Mouse (Mus musculus): ENCODE results near the gene Vwa2. TPM values are rescaled to one million over a fixed set of nuclear protein-coding genes. Genes with fewer than 3 reads are reported as not detected.

Gene Vwa2
- 0.63 and 0.73 TPM in 2 replicates for polyA plus RNA-seq (2014; fragmentation: Nextera tagmentation; extraction: Ambion mirVana)

DNA sequence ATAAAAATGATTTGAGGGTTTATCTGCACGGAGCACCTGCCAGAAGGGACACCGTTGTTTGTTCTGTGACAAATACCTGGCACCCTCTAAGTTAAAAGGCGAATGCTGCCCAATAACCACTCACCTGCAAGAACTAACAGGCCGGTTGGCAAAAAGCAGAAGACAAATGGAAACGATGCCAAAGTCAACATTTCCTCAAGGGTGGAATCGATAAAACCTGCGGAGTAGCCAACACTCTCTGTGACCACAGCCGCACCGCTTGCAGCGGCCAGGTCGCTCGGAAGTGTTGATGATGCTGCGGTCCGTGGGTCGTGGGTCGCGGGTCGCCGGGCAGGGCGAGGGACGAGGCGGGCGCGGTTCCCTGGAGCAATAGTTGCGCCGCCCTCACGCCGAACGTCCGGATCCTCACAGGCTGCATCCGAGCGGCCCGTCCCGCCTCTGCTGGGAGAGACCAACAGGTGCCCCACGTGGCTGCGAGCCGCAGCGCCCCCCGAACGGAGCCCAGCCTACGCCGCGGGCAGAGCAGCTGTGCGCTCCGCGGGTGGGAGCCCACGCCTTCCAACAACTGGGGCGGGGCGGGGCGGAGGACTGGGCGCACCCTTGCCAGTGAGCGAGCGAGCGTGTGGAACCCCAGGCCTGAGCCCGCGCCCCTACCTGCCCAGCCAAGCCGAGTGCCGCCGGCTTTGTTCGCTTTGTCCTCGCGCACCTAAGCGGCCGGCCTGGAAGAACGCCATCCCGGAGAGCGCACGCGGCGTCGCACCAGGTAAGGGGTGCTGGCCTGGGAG is at the start of gene Vwa2:
Vwa2 (plus strand) TSS at position 434 of the 785 bp plus-strand sequence.
- no peaks in the 10 kb centered on the region; the same call in 1 of the 2 replicates for H3K4me1 ChIP-seq (replicated peaks; ENCODE audit: control insufficient read depth, insufficient read depth, low read length)

DNA sequence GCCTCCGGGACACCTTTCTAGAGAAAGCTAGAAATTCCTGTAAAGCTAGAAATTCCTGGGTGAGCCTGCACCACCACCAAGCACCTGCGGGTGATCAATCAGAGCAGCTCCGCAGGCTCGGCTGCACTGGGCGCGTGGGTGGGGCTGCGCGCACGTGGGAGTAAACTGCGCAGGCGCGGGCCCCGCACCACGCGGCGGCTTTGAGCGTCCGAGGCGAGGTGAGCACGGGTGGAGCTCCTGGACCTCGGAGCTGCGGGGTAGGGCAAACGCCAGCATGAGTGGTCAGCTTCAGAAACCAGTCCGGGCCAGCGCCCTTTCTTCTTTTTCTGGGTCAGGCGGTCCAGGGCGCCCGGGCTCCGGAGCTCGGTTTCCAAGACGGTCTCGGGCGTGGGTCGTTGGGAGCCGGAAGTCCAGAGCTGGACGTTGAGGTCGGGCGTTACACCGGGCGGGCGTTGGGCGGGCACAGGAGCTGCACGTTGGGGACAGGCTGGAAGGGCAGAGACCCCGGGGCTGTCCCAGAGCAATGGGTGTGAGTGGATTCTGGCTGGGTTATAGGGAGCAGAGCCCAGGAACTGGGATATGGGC is 47.9 kb upstream of the Vwa2 start, which contains the start of gene Tdrd1:
Tdrd1 (plus strand) TSS at position 163 of the 585 bp plus-strand sequence.
- DNase-seq (ENCODE audit: low spot score) = peak; percentile 28
- Histone ChIP-seq H3K4me1 (replicated peaks; ENCODE audit: control insufficient read depth, insufficient read depth, low read length) (no peaks in the 10 kb centered on the region), H3K4me2 (replicated peaks; ENCODE audit: low read depth, low read length) (no peak within 1 kb of the TSS), H3K9ac (ENCODE audit: low read depth, low read length) (no peak within 1 kb of the TSS), H3K27me3 (ENCODE audit: control insufficient read depth, insufficient read depth, low read length) (no peaks in the 10 kb centered on the region), H3K9me3 (ENCODE audit: control insufficient read depth, low read length) (no peaks in the 10 kb centered on the region), H3K4me3 (ENCODE audit: low read depth, low read length) (no peak within 1 kb of the TSS), H3K36me3 (ENCODE audit: control insufficient read depth, insufficient read depth, low read length) (no peaks in the 10 kb centered on the region), H3K27ac (ENCODE audit: low read depth, low read length) (no peak within 1 kb of the TSS)
- no peak for ATAC-seq (ENCODE audit: low FRiP score)
- 63% methylated on average over 44 of the region's 44 CpGs for WGBS

More for the DNA sequence above, at the start of gene Vwa2:
- Histone ChIP-seq H3K27ac (ENCODE audit: low read depth, low read length) (no peak within 1 kb of the TSS), H3K9me3 (ENCODE audit: control insufficient read depth, low read length) (no peaks in the 10 kb centered on the region), H3K4me3 (ENCODE audit: low read depth, low read length) (peak within 1 kb of the TSS; percentile 52), H3K9ac (ENCODE audit: low read depth, low read length) (peak within 1 kb of the TSS; percentile 48), H3K4me2 (replicated peaks; ENCODE audit: low read depth, low read length) (peak within 1 kb of the TSS; percentile 99), H3K27me3 (ENCODE audit: control insufficient read depth, insufficient read depth, low read length) (peaks cover 40% of the 10 kb centered on the region), H3K36me3 (ENCODE audit: control insufficient read depth, insufficient read depth, low read length) (no peaks in the 10 kb centered on the region)
- WGBS = 3% methylated on average over 67 of the region's 71 CpGs
- ATAC-seq (ENCODE audit: low FRiP score) (0 out of 2 replicates have a peak, but pooled peaks have one; percentile 45), DNase-seq (ENCODE audit: low spot score) (peak; percentile 60)

DNA sequence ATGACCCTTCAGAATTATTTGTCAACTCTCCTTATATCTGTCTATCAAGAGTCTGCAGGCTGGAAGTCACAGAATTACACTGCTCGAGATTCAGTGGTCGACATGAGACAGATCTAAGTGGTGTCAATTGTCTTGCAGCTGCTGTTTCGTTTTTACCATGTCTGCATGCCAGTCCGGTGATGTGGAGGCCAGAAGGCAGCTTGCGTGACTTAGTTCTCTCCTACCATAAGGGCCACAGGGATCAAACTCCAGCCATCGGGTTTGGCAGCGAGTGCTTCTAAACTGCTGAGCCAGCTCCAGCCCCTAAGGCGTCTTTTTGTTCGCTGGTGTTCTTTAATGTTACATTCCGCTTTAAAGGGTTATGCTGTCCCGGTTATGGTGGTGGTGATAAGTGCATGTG is 45.7 kb upstream of the Vwa2 start:
- DNase-seq (ENCODE audit: low spot score) (no peak), ATAC-seq (ENCODE audit: low FRiP score) (no peak)
- no peaks in the 10 kb centered on the region for H3K36me3 ChIP-seq (ENCODE audit: control insufficient read depth, insufficient read depth, low read length)
- H3K4me3 ChIP-seq (ENCODE audit: low read depth, low read length) = no peak overlapping the region
- H3K4me1 ChIP-seq (replicated peaks; ENCODE audit: control insufficient read depth, insufficient read depth, low read length) = no peaks in the 10 kb centered on the region
- H3K9me3 ChIP-seq (ENCODE audit: control insufficient read depth, low read length) = no peaks in the 10 kb centered on the region
- WGBS = 86% methylated on average over 11 of the region's 11 CpGs
- no peaks in the 10 kb centered on the region for H3K27me3 ChIP-seq (ENCODE audit: control insufficient read depth, insufficient read depth, low read length)
- no peak overlapping the region for H3K27ac ChIP-seq (ENCODE audit: low read depth, low read length)
- no peak overlapping the region for H3K4me2 ChIP-seq (replicated peaks; ENCODE audit: low read depth, low read length)
- no peak overlapping the region for H3K9ac ChIP-seq (ENCODE audit: low read depth, low read length)

DNA sequence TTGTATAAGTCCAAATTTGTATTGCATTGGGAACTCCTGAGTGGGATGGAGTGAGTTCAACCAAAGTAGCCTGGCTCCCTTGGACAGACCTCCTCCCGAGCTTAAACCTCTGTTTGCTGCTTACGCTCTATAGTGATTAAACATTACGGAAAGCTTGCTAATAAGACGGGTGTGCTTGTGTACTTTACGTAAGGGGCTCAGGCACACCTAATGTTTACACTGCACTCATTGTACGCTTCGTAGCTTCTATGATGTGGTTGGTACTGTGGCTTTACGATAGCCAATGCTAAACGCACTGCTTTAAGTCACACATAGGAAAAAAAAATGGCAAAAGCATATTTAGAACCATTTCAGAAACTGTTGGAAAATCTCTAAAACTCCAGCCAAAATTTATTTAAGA is 44.8 kb upstream of the Vwa2 start:
- H3K36me3 ChIP-seq (ENCODE audit: control insufficient read depth, insufficient read depth, low read length) = no peaks in the 10 kb centered on the region
- no peaks in the 10 kb centered on the region for H3K27me3 ChIP-seq (ENCODE audit: control insufficient read depth, insufficient read depth, low read length)
- no peak overlapping the region for H3K4me3 ChIP-seq (ENCODE audit: low read depth, low read length)
- H3K9ac ChIP-seq (ENCODE audit: low read depth, low read length) = no peak overlapping the region
- WGBS = 95% methylated on average over 9 of the region's 9 CpGs
- no peak overlapping the region for H3K27ac ChIP-seq (ENCODE audit: low read depth, low read length)
- no peaks in the 10 kb centered on the region for H3K4me1 ChIP-seq (replicated peaks; ENCODE audit: control insufficient read depth, insufficient read depth, low read length)
- no peak for DNase-seq (ENCODE audit: low spot score)
- H3K4me2 ChIP-seq (replicated peaks; ENCODE audit: low read depth, low read length) = no peak overlapping the region
- no peak for ATAC-seq (ENCODE audit: low FRiP score)
- H3K9me3 ChIP-seq (ENCODE audit: control insufficient read depth, low read length) = no peaks in the 10 kb centered on the region

DNA sequence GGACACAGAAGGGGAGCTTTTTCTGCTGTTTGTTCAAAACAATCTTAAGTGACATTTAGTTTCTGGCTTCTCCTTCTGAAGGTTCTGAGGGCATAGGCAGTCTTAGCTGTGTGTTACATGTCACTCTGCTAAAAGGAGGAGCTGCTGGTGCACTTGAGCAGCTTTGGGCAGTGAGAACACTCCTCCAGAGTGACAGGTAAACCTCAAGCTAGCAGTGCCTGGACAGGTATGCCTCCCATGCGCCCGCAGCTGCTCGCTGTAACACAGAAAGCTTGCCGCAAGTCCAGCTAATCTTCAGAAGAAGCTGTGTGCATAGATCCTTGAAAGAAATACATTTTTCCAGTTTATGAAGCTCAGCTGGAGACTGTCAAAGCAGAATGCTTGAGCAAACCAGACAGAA is 43.9 kb upstream of the Vwa2 start:
- H3K9ac ChIP-seq (ENCODE audit: low read depth, low read length) = no peak overlapping the region
- H3K4me3 ChIP-seq (ENCODE audit: low read depth, low read length) = no peak overlapping the region
- no peaks in the 10 kb centered on the region for H3K36me3 ChIP-seq (ENCODE audit: control insufficient read depth, insufficient read depth, low read length)
- 96% methylated on average over 4 of the region's 4 CpGs for WGBS
- no peaks in the 10 kb centered on the region for H3K4me1 ChIP-seq (replicated peaks; ENCODE audit: control insufficient read depth, insufficient read depth, low read length)
- H3K4me2 ChIP-seq (replicated peaks; ENCODE audit: low read depth, low read length) = no peak overlapping the region
- DNase-seq (ENCODE audit: low spot score) (no peak), ATAC-seq (ENCODE audit: low FRiP score) (no peak)
- H3K9me3 ChIP-seq (ENCODE audit: control insufficient read depth, low read length) = no peaks in the 10 kb centered on the region
- H3K27ac ChIP-seq (ENCODE audit: low read depth, low read length) = no peak overlapping the region
- no peaks in the 10 kb centered on the region for H3K27me3 ChIP-seq (ENCODE audit: control insufficient read depth, insufficient read depth, low read length)

DNA sequence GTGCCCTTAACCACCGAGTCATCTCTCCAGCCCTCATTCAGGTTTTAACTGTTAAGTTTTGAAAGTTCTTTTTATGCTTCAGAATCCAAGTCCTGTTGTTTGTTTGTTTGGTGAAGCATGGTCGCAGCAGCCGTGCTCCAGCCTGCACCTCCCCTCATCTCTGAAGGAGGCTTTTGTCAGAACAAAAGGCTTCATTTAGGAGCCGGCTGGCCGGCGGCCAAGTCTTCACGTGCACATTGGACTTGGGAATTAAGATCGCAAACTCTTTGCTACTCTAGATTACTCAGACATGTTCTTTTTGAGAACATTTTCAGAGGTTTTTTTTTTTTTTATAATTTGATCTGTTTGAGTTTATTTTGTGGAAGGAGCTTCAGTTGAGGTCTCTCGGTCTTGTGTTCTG is 38.7 kb upstream of the Vwa2 start:
- Histone ChIP-seq H3K4me2 (replicated peaks; ENCODE audit: low read depth, low read length) (no peak overlapping the region), H3K9ac (ENCODE audit: low read depth, low read length) (no peak overlapping the region), H3K27me3 (ENCODE audit: control insufficient read depth, insufficient read depth, low read length) (no peaks in the 10 kb centered on the region), H3K4me3 (ENCODE audit: low read depth, low read length) (no peak overlapping the region), H3K36me3 (ENCODE audit: control insufficient read depth, insufficient read depth, low read length) (no peaks in the 10 kb centered on the region), H3K4me1 (replicated peaks; ENCODE audit: control insufficient read depth, insufficient read depth, low read length) (no peaks in the 10 kb centered on the region), H3K27ac (ENCODE audit: low read depth, low read length) (no peak overlapping the region), H3K9me3 (ENCODE audit: control insufficient read depth, low read length) (no peaks in the 10 kb centered on the region)
- DNase-seq (ENCODE audit: low spot score) (peak; percentile 55), ATAC-seq (ENCODE audit: low FRiP score) (no peak)
- WGBS = 53% methylated on average over 9 of the region's 9 CpGs

DNA sequence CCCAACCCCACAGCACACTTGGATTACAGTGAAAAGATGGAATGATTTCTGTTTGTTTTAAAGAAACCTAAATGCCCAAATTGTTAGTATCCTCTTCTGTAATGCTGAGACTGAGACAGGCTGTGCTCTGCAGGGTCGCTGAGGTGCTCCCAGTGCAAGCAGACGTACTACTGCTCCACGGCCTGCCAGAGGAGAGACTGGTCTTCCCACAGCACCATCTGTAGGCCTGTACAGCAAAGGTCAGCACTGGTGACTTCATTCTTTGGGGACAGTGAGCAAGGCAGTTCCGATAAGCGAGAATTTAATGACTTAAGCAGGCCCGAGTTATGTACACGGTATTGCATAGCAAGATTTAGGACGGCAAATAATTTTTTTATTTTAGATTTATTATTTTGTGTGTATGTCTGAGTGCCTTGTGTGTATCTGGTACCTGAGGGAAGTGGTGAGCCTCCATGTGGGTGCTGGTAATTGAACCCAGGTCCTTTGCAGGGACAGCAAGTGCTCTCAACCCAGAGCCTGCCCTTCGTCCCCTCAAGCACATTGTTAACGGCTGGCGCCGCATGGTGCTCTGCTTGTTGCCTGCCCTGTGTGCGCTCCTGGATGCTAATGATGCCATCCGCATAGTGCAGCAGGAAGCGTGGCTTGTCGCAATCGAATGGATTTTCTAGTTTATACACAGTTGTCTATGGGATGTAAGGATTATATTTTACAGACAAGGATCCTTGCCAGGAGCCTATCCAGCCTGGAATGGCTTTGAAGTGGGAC is 34.9 kb upstream of the Vwa2 start:
- Histone ChIP-seq H3K9ac (ENCODE audit: low read depth, low read length) (no peak overlapping the region), H3K27ac (ENCODE audit: low read depth, low read length) (no peak overlapping the region), H3K36me3 (ENCODE audit: control insufficient read depth, insufficient read depth, low read length) (no peaks in the 10 kb centered on the region), H3K4me2 (replicated peaks; ENCODE audit: low read depth, low read length) (no peak overlapping the region), H3K4me1 (replicated peaks; ENCODE audit: control insufficient read depth, insufficient read depth, low read length) (no peaks in the 10 kb centered on the region), H3K27me3 (ENCODE audit: control insufficient read depth, insufficient read depth, low read length) (no peaks in the 10 kb centered on the region), H3K9me3 (ENCODE audit: control insufficient read depth, low read length) (no peaks in the 10 kb centered on the region), H3K4me3 (ENCODE audit: low read depth, low read length) (no peak overlapping the region)
- no peak for DNase-seq (ENCODE audit: low spot score)
- no peak for ATAC-seq (ENCODE audit: low FRiP score)
- 79% methylated on average over 17 of the region's 17 CpGs for WGBS

DNA sequence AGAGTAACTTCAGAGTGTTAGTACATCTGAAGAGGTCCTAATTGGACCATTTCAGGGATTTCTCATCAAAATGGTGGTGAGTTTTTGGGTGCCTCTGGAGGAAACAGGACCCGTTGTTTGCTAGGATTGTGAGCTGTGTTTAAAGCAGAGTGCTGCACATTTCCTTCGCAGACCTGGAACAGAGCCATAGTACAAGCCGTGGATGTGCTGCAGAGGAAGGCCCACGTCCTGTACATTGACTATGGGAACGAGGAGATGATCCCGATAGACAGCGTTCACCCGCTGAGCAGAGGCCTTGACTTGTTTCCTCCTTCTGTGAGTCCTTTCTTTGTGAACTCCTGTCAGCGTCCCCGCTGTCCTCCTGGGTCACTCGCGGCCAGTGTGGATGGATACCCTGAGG is 31.1 kb upstream of the Vwa2 start:
- Histone ChIP-seq H3K27me3 (ENCODE audit: control insufficient read depth, insufficient read depth, low read length) (no peaks in the 10 kb centered on the region), H3K9me3 (ENCODE audit: control insufficient read depth, low read length) (no peaks in the 10 kb centered on the region; the same call in 1 of the 2 replicates), H3K27ac (ENCODE audit: low read depth, low read length) (no peak overlapping the region), H3K4me3 (ENCODE audit: low read depth, low read length) (no peak overlapping the region), H3K4me2 (replicated peaks; ENCODE audit: low read depth, low read length) (no peak overlapping the region), H3K9ac (ENCODE audit: low read depth, low read length) (no peak overlapping the region), H3K36me3 (ENCODE audit: control insufficient read depth, insufficient read depth, low read length) (no peaks in the 10 kb centered on the region), H3K4me1 (replicated peaks; ENCODE audit: control insufficient read depth, insufficient read depth, low read length) (no peaks in the 10 kb centered on the region)
- WGBS = 88% methylated on average over 12 of the region's 12 CpGs
- no peak for ATAC-seq (ENCODE audit: low FRiP score)
- DNase-seq (ENCODE audit: low spot score) = no peak

Data from hindbrain, embryonic 11.5 days (tissue).